Mouse (Mus musculus) heart, embryonic 13.5 days (tissue): ENCODE measurements around the gene Cdh6. TPM values are rescaled to one million over a fixed set of nuclear protein-coding genes. Genes with fewer than 3 reads are reported as not detected.

ENCODE experiments used
- ATAC-seq: fragments of 200-750 bp; cut with Nextera tagmentation; 2 replicates; pipeline ENCODE4 v1.8.0; 2017; ENCODE audit warnings: moderate TSS enrichment; ENCODE audit not compliant: insufficient number of reproducible peaks, low FRiP score, low TSS enrichment; ENCODE audit errors: extremely low read depth
- H3K27ac ChIP-seq: fragments of 300-500 bp; sonication (generic); replicated peaks from 2 replicates; pipeline ENCODE4 v1.5.1; 2015; ENCODE audit warnings: moderate library complexity, mild to moderate bottlenecking, inconsistent platforms
- H3K27me3 ChIP-seq: fragments of 300-500 bp; sonication (generic); replicated peaks from 2 replicates; pipeline ENCODE4 v1.6.1; 2015; ENCODE audit warnings: mild to moderate bottlenecking, inconsistent platforms
- H3K36me3 ChIP-seq: fragments of 300-500 bp; sonication (generic); 2 replicates; pipeline ENCODE4 v1.6.1; 2015; ENCODE audit warnings: mild to moderate bottlenecking, inconsistent platforms
- H3K4me1 ChIP-seq: fragments of 300-500 bp; sonication (generic); 2 replicates; pipeline ENCODE4 v1.6.1; 2015; ENCODE audit warnings: inconsistent platforms
- H3K4me2 ChIP-seq: fragments of 300-500 bp; sonication (generic); 2 replicates; pipeline ENCODE4 v1.6.1; 2015; ENCODE audit warnings: inconsistent platforms, mild to moderate bottlenecking, moderate library complexity
- H3K4me3 ChIP-seq: fragments of 300-500 bp; sonication (generic); 2 replicates; pipeline ENCODE4 v1.5.1; 2015; ENCODE audit warnings: moderate library complexity, mild to moderate bottlenecking, inconsistent platforms
- H3K9ac ChIP-seq: fragments of 300-500 bp; sonication (generic); 2 replicates; pipeline ENCODE4 v1.6.1; 2015; ENCODE audit warnings: inconsistent platforms, mild to moderate bottlenecking, moderate library complexity
- H3K9me3 ChIP-seq: fragments of 300-500 bp; sonication (generic); 2 replicates; pipeline ENCODE4 v1.6.1; 2016; ENCODE audit warnings: inconsistent platforms
- WGBS: fragments of 180-500 bp; shearing (Covaris S2); methylation state at CpG from one replicate; pipeline ENCODE4 v1.1.7; 2015; ENCODE audit warnings: mixed read lengths; 5-methylcytosine and 5-hydroxymethylcytosine counted together
- polyA plus RNA-seq: library from polyadenylated mRNA; unstranded; fragments of >200 nt; fragmentation: Nextera tagmentation; extraction: Ambion mirVana; gene quantifications from 2 replicates; pipeline ENCODE4 v1.2.1, GENCODE M21; 2015

Gene Cdh6
- polyA plus RNA-seq, 1 experiment from 2014 or later = 2.3 TPM

DNA sequence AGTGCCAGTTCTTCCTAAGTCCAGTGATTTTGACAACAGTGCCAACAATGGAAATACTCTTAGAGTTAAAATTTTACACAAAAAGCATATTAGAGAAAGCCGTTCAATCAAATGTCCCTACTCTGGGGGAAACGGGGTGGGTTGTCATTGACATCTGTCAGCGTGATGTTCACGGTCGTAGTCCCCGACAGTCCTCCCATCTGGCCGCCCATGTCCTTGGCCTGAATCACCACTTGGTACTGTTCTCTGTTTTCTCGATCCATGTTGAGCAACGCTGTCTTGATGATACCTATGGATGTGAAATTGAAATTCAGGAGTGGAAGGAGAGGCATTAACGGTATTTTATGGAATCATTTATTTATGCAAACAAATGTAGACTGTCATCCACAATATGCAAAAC, 116.2 kb downstream of the Cdh6 start:
- WGBS = 85% methylated on average over 10 of the region's 10 CpGs
- ATAC-seq = no peak
- H3K4me1 ChIP-seq = peaks cover 15% of the 10 kb centered on the region
- H3K9ac ChIP-seq = no peak overlapping the region
- no peaks in the 10 kb centered on the region for H3K9me3 ChIP-seq
- H3K27ac ChIP-seq = no peak overlapping the region
- H3K27me3 ChIP-seq = no peaks in the 10 kb centered on the region
- no peak overlapping the region for H3K4me3 ChIP-seq
- no peak overlapping the region for H3K4me2 ChIP-seq
- H3K36me3 ChIP-seq = no peaks in the 10 kb centered on the region

DNA sequence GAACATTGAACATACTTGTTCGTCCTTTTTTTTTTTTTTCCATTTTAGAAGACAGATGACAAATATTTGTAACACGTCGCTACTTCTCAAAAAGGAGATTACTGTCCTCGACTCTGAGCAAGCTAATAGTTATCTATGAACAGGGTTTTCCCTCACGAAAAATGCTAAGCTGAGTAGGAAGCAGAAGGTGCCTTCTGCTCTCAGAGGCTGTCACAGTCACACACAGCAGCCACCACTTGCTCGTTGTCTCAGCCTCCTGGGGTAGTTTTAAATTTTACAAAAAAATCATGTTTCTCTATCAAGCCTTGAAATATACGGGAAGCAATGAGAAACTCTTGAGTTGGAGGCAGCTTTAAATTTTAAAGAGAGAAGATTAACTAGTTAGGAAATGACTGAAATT, 125.6 kb downstream of the Cdh6 start:
- H3K36me3 ChIP-seq = no peaks in the 10 kb centered on the region
- no peaks in the 10 kb centered on the region for H3K9me3 ChIP-seq
- ATAC-seq = no peak
- H3K4me1 ChIP-seq = no peaks in the 10 kb centered on the region
- no peaks in the 10 kb centered on the region for H3K27me3 ChIP-seq
- no peak overlapping the region for H3K9ac ChIP-seq
- H3K4me3 ChIP-seq = no peak overlapping the region
- H3K4me2 ChIP-seq = no peak overlapping the region
- WGBS = 59% methylated on average over 7 of the region's 7 CpGs
- H3K27ac ChIP-seq = no peak overlapping the region

DNA sequence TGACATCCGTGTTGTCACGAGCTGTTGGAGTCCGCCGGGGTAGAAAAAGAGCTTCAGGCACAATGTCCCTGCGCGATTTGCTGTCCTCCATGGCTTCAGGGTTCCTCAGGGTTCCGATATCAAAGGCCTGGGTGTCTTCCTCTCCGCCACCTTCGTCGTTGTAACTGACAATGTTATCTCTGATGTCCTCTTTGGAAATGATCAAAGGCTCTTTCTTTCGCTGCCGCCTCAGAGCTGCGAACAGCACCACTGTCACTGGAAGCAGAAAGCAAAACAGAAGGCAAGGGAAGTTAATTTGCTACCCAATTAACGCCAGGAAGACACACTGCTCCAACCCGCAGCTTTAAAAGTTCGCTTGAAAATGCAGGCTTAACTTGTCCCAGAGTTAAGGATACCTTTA, 139.0 kb downstream of the Cdh6 start:
- H3K27ac ChIP-seq = no peak overlapping the region
- no peaks in the 10 kb centered on the region for H3K36me3 ChIP-seq
- no peak for ATAC-seq
- H3K9ac ChIP-seq = 0 out of 2 replicates have a peak overlapping the region, but pooled peaks have one; percentile 2
- 12% methylated on average over 16 of the region's 16 CpGs for WGBS
- H3K4me1 ChIP-seq = 0 out of 2 replicates have a peak, but pooled peaks cover 5% of the 10 kb centered on the region
- H3K9me3 ChIP-seq = no peaks in the 10 kb centered on the region
- no peaks in the 10 kb centered on the region for H3K27me3 ChIP-seq
- peak overlapping the region; percentile 60 for H3K4me2 ChIP-seq
- H3K4me3 ChIP-seq = peak overlapping the region; percentile 31

DNA sequence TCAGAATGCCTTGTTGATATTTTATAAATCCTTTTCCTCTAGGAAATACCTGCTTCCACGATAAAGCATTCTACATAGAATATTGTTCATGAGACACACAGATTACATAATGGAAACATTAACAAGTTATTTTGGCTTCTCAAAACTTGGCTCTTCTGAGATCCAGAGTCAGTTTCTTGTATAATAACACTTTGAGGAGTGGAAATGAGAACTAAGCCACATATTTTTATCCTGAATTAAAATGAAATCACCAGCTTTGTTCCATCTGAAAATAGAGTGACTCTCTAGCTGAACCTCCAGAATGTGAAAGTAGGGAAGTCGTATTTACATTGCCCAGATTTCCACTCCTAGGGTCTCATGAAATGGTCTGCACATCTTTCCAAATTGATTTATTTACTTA, 142.8 kb downstream of the Cdh6 start:
- no peak for ATAC-seq
- H3K4me1 ChIP-seq = 0 out of 2 replicates have a peak, but pooled peaks cover 5% of the 10 kb centered on the region
- H3K9me3 ChIP-seq = no peaks in the 10 kb centered on the region
- H3K9ac ChIP-seq = no peak overlapping the region
- no peaks in the 10 kb centered on the region for H3K27me3 ChIP-seq
- H3K4me3 ChIP-seq = no peak overlapping the region
- H3K4me2 ChIP-seq = no peak overlapping the region
- no peak overlapping the region for H3K27ac ChIP-seq
- WGBS = 69% methylated on average over 2 of the region's 2 CpGs
- no peaks in the 10 kb centered on the region for H3K36me3 ChIP-seq

DNA sequence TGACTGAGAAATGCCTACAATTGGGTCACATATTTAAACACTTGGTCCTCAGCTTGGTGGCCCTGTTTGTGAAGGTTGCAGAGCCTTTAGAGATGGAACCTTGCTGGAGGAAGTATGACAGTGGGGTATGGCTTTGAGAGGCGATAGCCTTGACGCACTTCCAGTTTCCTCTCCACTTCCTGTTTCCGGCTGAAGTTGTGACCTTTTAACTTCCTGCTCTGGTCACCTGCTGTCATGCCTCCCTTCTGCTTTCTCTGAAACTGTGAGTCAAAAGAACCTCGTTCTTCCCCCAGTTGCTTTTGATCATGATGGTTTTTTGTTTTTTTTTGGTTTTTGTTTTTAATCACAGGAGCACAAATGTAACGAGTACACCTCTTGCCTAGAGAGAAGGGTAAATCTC, 146.0 kb downstream of the Cdh6 start:
- WGBS = 60% methylated on average over 5 of the region's 5 CpGs

DNA sequence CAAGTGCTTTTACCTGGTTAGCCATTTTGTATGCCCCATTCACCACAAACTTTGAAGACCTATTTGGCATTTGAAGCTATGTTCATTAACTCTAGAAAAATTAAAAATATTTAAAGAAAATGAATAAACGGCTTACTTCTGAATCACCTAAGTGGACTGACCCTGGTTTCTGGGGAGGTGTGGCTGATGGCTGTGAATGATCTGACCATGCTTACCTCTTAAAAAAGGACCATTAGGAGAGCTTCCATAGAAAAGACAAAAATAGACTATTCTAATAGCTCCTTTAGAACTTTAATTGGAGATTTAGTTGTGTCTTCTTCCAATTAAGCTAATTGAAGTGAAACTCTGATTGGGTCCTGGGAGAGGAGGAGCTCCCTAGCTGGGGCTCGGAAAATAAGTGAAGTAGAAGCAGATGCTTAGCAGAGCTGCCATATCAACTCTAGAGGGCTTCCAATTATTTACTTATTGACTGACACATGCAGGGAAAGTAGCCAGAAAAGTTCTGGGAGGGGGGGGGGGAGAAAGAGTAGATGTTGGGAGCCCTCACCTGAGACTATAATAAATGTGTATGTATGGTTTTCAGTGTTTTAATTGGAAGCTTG, 156.6 kb downstream of the Cdh6 start:
- Histone ChIP-seq H3K4me1 (no peaks in the 10 kb centered on the region), H3K27me3 (no peaks in the 10 kb centered on the region), H3K4me2 (no peak overlapping the region), H3K4me3 (no peak overlapping the region), H3K9me3 (no peaks in the 10 kb centered on the region), H3K27ac (no peak overlapping the region), H3K36me3 (no peaks in the 10 kb centered on the region), H3K9ac (no peak overlapping the region)
- WGBS = 75% methylated on average over 2 of the region's 2 CpGs
- ATAC-seq = no peak

More for the DNA sequence above, 146.0 kb downstream of the Cdh6 start:
- Histone ChIP-seq H3K9me3 (no peaks in the 10 kb centered on the region), H3K4me1 (no peaks in the 10 kb centered on the region), H3K9ac (no peak overlapping the region), H3K4me2 (no peak overlapping the region), H3K27me3 (no peaks in the 10 kb centered on the region), H3K4me3 (no peak overlapping the region), H3K27ac (no peak overlapping the region), H3K36me3 (no peaks in the 10 kb centered on the region)
- ATAC-seq = no peak

DNA sequence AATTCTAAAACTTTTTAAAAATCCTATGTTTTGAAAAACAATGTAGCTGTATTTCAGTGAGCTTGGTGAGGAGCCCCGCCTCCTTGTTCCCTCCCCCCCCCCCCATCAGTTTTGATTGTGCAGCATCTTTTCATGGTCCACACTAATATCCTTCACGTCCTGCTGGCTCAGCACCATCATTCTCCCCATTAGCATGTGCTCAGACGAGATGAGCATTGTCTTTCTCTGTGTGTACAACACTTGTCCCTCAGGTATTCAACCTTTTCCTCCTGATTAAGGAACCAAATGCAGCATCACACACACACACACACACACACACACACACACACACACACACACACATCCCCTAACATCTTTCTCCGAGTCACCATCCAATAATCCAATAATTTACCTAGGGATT, 164.7 kb downstream of the Cdh6 start:
- Histone ChIP-seq H3K4me1 (no peaks in the 10 kb centered on the region), H3K27ac (no peak overlapping the region), H3K4me3 (no peak overlapping the region), H3K27me3 (no peaks in the 10 kb centered on the region), H3K4me2 (no peak overlapping the region), H3K9ac (no peak overlapping the region), H3K9me3 (no peaks in the 10 kb centered on the region), H3K36me3 (no peaks in the 10 kb centered on the region)
- 66% methylated on average over 4 of the region's 4 CpGs for WGBS
- ATAC-seq = no peak

DNA sequence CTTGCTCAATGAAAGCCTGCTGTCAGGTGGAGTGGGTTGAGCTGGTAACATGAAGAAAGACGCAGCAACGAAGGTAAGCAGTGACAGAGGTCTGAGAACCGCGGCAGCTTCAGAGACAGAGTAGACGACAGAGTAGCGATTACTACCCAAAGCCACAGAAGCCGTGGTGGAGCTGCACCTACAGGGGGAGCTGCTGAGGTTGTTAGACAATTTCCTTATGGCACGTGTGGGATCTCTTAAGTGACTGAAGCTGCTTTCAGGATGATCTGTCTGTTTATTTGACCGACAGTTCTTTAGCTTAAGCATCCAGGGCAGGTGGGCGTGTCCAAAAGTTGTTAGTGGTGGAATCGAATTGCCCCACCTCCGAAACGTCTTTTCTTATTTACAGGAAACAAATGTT, 167.5 kb downstream of the Cdh6 start:
- no peak for ATAC-seq
- H3K9ac ChIP-seq = no peak overlapping the region
- H3K27ac ChIP-seq = no peak overlapping the region
- no peaks in the 10 kb centered on the region for H3K9me3 ChIP-seq
- no peaks in the 10 kb centered on the region for H3K4me1 ChIP-seq
- H3K4me3 ChIP-seq = no peak overlapping the region
- no peaks in the 10 kb centered on the region for H3K36me3 ChIP-seq
- H3K27me3 ChIP-seq = no peaks in the 10 kb centered on the region
- 74% methylated on average over 13 of the region's 13 CpGs for WGBS
- no peak overlapping the region for H3K4me2 ChIP-seq

DNA sequence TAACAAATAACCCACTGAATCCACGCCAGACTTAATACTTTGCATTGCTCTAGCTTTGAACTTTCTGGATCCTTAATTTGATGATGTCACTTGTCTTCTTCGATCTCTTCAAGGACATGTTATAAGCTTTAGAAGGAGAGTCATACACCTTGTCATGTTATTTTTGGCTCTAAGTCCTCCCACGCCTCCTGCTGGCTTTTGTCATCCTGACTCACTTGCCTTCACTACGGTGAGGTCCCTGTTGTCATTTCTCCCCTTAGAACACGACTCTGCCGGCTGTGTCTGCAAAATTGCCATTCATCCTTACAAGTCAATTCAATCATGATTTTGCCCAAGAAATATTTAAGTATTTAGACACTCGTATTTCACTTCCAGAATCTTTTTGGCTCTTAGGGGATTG, 171.9 kb downstream of the Cdh6 start:
- Histone ChIP-seq H3K4me1 (no peaks in the 10 kb centered on the region), H3K9ac (no peak overlapping the region), H3K27ac (no peak overlapping the region), H3K4me2 (no peak overlapping the region), H3K36me3 (no peaks in the 10 kb centered on the region), H3K9me3 (no peaks in the 10 kb centered on the region), H3K27me3 (no peaks in the 10 kb centered on the region), H3K4me3 (no peak overlapping the region)
- ATAC-seq = no peak
- 37% methylated on average over 7 of the region's 7 CpGs for WGBS

DNA sequence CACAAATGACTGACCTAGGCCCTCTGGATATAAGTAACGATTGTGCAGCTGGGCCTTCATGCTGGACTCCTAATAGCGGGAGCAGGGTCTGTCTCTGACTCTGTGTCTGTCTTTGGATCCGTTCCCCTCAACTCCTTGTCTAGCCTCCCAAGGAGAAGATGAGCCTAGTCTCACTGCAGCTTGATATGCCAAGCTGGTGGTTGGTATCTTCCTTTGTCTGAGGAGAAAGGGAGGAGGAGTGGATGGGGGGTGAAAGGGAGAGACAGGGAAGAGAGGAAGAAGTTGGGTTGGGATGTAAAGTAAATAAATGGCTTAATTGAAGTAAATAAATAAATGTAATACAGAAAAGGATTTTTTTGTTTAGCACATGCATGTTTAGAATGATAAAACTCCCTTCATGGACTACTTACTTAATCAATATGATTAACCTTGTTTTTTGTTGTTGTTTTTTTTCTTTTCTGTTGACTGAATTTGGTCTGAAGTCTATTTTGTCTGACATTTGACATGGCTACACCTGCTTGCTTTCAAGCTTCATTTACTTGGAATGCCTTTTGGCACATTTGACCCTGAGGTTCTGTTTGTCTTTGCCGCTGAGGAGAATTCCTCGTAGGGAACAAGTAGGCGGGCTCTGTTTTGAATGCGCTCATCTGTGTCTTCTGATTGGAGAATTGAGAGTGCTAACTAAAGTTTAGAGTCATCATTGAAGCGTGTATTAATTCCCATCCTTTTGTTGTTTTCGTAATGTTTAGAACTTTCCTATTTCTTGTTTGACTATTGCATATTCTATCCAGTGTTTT, 178.7 kb downstream of the Cdh6 start:
- H3K4me2 ChIP-seq = no peak overlapping the region
- H3K9ac ChIP-seq = no peak overlapping the region
- H3K27me3 ChIP-seq = no peaks in the 10 kb centered on the region
- H3K36me3 ChIP-seq = no peaks in the 10 kb centered on the region
- WGBS = 76% methylated on average over 9 of the region's 9 CpGs
- no peaks in the 10 kb centered on the region for H3K4me1 ChIP-seq
- H3K27ac ChIP-seq = no peak overlapping the region
- ATAC-seq = no peak
- peaks cover 13% of the 10 kb centered on the region for H3K9me3 ChIP-seq
- no peak overlapping the region for H3K4me3 ChIP-seq
